Mouse (Mus musculus) liver, embryonic 14.5 days (tissue): Measurements from ENCODE around the gene Cenpt. TPM values are rescaled to one million over a fixed set of nuclear protein-coding genes. Genes with fewer than 3 reads are reported as not detected.

Experiments used
- ATAC-seq: fragments of 200-750 bp; cut with Nextera tagmentation; 2 replicates; pipeline ENCODE4 v1.8.0; 2017; ENCODE audit warnings: moderate number of reproducible peaks, mild to moderate bottlenecking, moderate library complexity; ENCODE audit not compliant: insufficient read depth
- DNase-seq, 3 experiments: peaks; one replicate each; pipeline ENCODE4 v3.0.0-alpha.2; 2012 to 2013; ENCODE audit warnings: low read depth in 3 of 3, low spot score in 3 of 3
- H3K27ac ChIP-seq: fragments of 300-500 bp; sonication (generic); 2 replicates; pipeline ENCODE4 v1.5.1; 2014; ENCODE audit warnings: moderate library complexity, mild to moderate bottlenecking, control low read depth, inconsistent platforms
- H3K27me3 ChIP-seq: fragments of 300-500 bp; sonication (generic); 2 replicates; pipeline ENCODE4 v1.6.1; 2014; ENCODE audit warnings: mild to moderate bottlenecking, low read length, moderate library complexity; ENCODE audit not compliant: control insufficient read depth, insufficient read depth
- H3K36me3 ChIP-seq: fragments of 300-500 bp; sonication (generic); replicated peaks from 2 replicates; pipeline ENCODE4 v1.6.1; 2014; ENCODE audit warnings: low read depth; ENCODE audit not compliant: control insufficient read depth, insufficient read depth
- H3K4me1 ChIP-seq, 2 experiments: fragments of 200-500 bp in 1 of 2; fragments of 300-500 bp in 1 of 2; sonication (generic) in 1 of 2; replicated peaks; 2 replicates each; pipeline ENCODE4 v1.6.1; 2012 to 2014; ENCODE audit warnings: antibody characterized with exemption in 1 of 2, inconsistent platforms in 1 of 2, low read length in 1 of 2; ENCODE audit not compliant: control insufficient read depth in 2 of 2, insufficient read depth in 2 of 2
- H3K4me2 ChIP-seq: fragments of 300-500 bp; sonication (generic); 2 replicates; pipeline ENCODE4 v1.6.1; 2014; ENCODE audit warnings: low read depth, mild to moderate bottlenecking, control low read depth, moderate library complexity
- H3K4me3 ChIP-seq, 2 experiments: fragments of 200-500 bp in 1 of 2; fragments of 300-500 bp in 1 of 2; sonication (generic) in 1 of 2; 2 replicates each; pipeline ENCODE4 v1.5.1; 2012 to 2014; ENCODE audit warnings: low read depth in 2 of 2, low read length in 2 of 2, mild to moderate bottlenecking in 2 of 2, control low read depth in 1 of 2, inconsistent platforms in 1 of 2, moderate library complexity in 1 of 2; ENCODE audit not compliant: insufficient read depth in 1 of 2
- H3K9ac ChIP-seq: fragments of 300-500 bp; sonication (generic); replicated peaks from 2 replicates; pipeline ENCODE4 v1.6.1; 2014; ENCODE audit warnings: mild to moderate bottlenecking, control low read depth, moderate library complexity
- H3K9me3 ChIP-seq: fragments of 300-500 bp; sonication (generic); 2 replicates; pipeline ENCODE4 v1.6.1; 2016; ENCODE audit warnings: low read length, mixed read lengths; ENCODE audit not compliant: control insufficient read depth
- CTCF ChIP-seq: IDR thresholded peaks from 2 replicates; pipeline ENCODE4 v1.5.1; 2016; ENCODE audit warnings: antibody characterized with exemption, low read depth, control low read depth
- EP300 ChIP-seq: IDR thresholded peaks from 2 replicates; pipeline ENCODE4 v1.6.1; 2016; ENCODE audit warnings: antibody characterized with exemption, low read depth
- whole genome bisulfite sequencing: fragments of 180-500 bp; shearing (Covaris S2); extraction: QIAGEN DNeasy Blood & Tissue Kit; methylation state at CpG from one replicate; pipeline ENCODE4 v1.1.7; 2014; ENCODE audit not compliant: insufficient replicate concordance; 5-methylcytosine and 5-hydroxymethylcytosine counted together
- polyA plus RNA-seq, 2 experiments: library from polyadenylated mRNA; depleted of rRNA in 1 of 2; stranded (reverse) in 1 of 2; unstranded in 1 of 2; fragments of >200 nt; fragmentation: Nextera tagmentation in 1 of 2; extraction: Ambion mirVana in 1 of 2; gene quantifications; 2 replicates each; pipeline versions ENCODE4 v1.2.1 to v1.2.3; 2012 to 2014

Gene Cenpt
- polyA plus RNA-seq, 2 experiments, result 15.0 to 25.4 TPM

GRCm38 (mm10) chr8:105810245-105810786, 42.8 kb downstream of the Cenpt start:
- no peak for ATAC-seq
- no peaks in the 10 kb centered on the region for H3K27me3 ChIP-seq
- H3K4me1 ChIP-seq, result peaks cover 65 to 75% of the 10 kb centered on the region in 2 experiments
- peak overlapping the region; percentile 1 to 34; a peak in 1 of 4 replicates for H3K4me3 ChIP-seq
- H3K36me3 ChIP-seq, result peaks cover 87% of the 10 kb centered on the region
- TF ChIP-seq CTCF (no peak), EP300 (no peak)
- H3K4me2 ChIP-seq, result peak overlapping the region; percentile 61
- H3K9ac ChIP-seq, result peak overlapping the region; percentile 5
- peak overlapping the region; percentile 82 for H3K27ac ChIP-seq
- WGBS, result 42% methylated on average over 6 of the region's 6 CpGs
- DNase-seq, result no peak
- H3K9me3 ChIP-seq, result no peaks in the 10 kb centered on the region

GRCm38 (mm10) chr8:105808480-105808879, 44.6 kb downstream of the Cenpt start:
- no peak overlapping the region for H3K4me3 ChIP-seq
- peak overlapping the region; percentile 47; the same call in 1 of the 2 replicates for H3K27ac ChIP-seq
- no peak for TF ChIP-seq EP300
- no peak for TF ChIP-seq CTCF
- no peaks in the 10 kb centered on the region for H3K27me3 ChIP-seq
- H3K9me3 ChIP-seq, result no peaks in the 10 kb centered on the region
- 86% methylated on average over 2 of the region's 2 CpGs for WGBS
- no peak for DNase-seq
- H3K36me3 ChIP-seq, result peaks cover 91% of the 10 kb centered on the region
- no peak for ATAC-seq
- H3K9ac ChIP-seq, result no peak overlapping the region
- H3K4me1 ChIP-seq, result peaks cover 57 to 66% of the 10 kb centered on the region in 2 experiments
- peak overlapping the region; percentile 26; the same call in 1 of the 2 replicates for H3K4me2 ChIP-seq

GRCm38 (mm10) chr8:105807766-105808165, 45.3 kb downstream of the Cenpt start:
- Histone ChIP-seq H3K4me3 (no peak overlapping the region), H3K4me1 (peaks cover 56 to 64% of the 10 kb centered on the region in 2 experiments), H3K27ac (peak overlapping the region; percentile 26), H3K27me3 (no peaks in the 10 kb centered on the region), H3K4me2 (no peak overlapping the region), H3K9me3 (no peaks in the 10 kb centered on the region), H3K36me3 (peaks cover 88% of the 10 kb centered on the region), H3K9ac (peak overlapping the region; percentile 15; the same call in 1 of the 2 replicates)
- no peak for DNase-seq
- no peak for TF ChIP-seq EP300
- no peak for TF ChIP-seq CTCF
- ATAC-seq, result no peak
- WGBS, result 74% methylated on average over 5 of the region's 5 CpGs

DNA sequence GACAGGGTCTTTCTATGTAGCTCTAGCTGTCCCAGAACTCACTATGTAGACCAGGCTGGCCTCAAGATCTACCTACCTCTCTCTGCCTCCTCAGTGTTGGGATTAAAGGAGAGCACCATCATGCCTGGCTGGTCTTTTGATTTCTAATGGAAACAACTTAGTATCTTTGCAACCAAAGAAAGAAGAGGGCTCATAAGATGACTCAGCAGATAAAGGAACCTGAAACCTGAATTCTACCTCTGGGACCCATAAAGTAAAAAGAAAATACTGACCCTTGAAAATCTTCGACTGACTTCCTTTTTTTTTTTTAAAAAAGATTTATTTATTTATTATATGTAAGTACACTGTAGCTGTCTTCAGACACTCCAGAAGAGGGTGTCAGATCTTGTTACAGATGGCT, 47.1 kb downstream of the Cenpt start:
- Histone ChIP-seq H3K4me1 (peaks cover 51 to 59% of the 10 kb centered on the region in 2 experiments), H3K36me3 (peaks cover 70% of the 10 kb centered on the region), H3K4me3 (no peak overlapping the region), H3K9ac (no peak overlapping the region), H3K27me3 (no peaks in the 10 kb centered on the region), H3K27ac (peak overlapping the region; percentile 46), H3K9me3 (no peaks in the 10 kb centered on the region), H3K4me2 (no peak overlapping the region)
- TF ChIP-seq CTCF (no peak), EP300 (no peak)
- ATAC-seq (no peak), DNase-seq (no peak)
- 45% methylated on average over 1 of the region's 1 CpGs for WGBS

GRCm38 (mm10) chr8:105805346-105805745, 47.7 kb downstream of the Cenpt start:
- H3K36me3 ChIP-seq, result peaks cover 70% of the 10 kb centered on the region
- no peak for TF ChIP-seq CTCF
- no peak for TF ChIP-seq EP300
- WGBS, result 74% methylated on average over 3 of the region's 3 CpGs
- H3K27me3 ChIP-seq, result no peaks in the 10 kb centered on the region
- ATAC-seq (no peak), DNase-seq (no peak)
- H3K9me3 ChIP-seq, result no peaks in the 10 kb centered on the region
- no peak overlapping the region for H3K4me3 ChIP-seq
- H3K9ac ChIP-seq, result no peak overlapping the region; the same call in 1 of the 2 replicates
- peak overlapping the region; percentile 46 for H3K27ac ChIP-seq
- peaks cover 51 to 59% of the 10 kb centered on the region in 2 experiments for H3K4me1 ChIP-seq
- H3K4me2 ChIP-seq, result 0 out of 2 replicates have a peak overlapping the region, but pooled peaks have one; percentile 2
